Mouse (Mus musculus): ENCODE measurements at regions not wholly inside any gene's neighbourhood (a gene's known extent, or its start where the extent isn't known, plus 50 kb on each side); places are given as distances from the start of the nearest gene placed in this dataset.

DNA sequence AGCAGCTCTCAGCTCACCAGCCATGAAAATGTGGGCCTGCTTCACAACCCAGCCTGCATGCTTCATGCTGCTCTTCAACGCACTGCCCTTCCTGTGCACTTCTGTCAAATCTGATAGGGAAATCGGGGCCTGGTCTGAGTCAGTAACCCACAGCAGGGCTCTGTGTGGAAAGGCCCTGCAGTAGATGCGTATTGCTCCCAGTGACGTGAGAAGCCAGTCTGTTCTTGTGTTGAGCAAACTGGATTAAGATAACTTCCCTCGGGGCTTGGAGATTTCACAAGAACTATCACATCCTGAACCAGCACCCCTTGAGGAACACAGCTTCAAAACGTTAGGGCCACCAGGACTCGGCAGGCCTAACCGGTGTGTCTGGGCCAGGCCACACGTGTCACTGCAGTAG lies 106.5 kb upstream of the Klf14 start:
- H3K36me3 ChIP-seq (ENCODE audit: control insufficient read depth, insufficient read depth): peaks cover 100% of the 10 kb centered on the region
- peaks cover 95% of the 10 kb centered on the region for H3K79me2 ChIP-seq (ENCODE audit: control insufficient read depth, insufficient read depth)
- TF ChIP-seq FOSL1 (IDR thresholded peaks at IDR 0.05; ENCODE audit: insufficient read depth, low read length, poor library complexity, severe bottlenecking) (no peak), CTCF (IDR thresholded peaks at IDR 0.05; ENCODE audit: control insufficient read depth, insufficient read depth, insufficient read length) (no peak), CEBPB (IDR thresholded peaks at IDR 0.05; ENCODE audit: low read depth) (no peak), USF1 (IDR thresholded peaks at IDR 0.05; ENCODE audit: low read depth) (no peak)

DNA sequence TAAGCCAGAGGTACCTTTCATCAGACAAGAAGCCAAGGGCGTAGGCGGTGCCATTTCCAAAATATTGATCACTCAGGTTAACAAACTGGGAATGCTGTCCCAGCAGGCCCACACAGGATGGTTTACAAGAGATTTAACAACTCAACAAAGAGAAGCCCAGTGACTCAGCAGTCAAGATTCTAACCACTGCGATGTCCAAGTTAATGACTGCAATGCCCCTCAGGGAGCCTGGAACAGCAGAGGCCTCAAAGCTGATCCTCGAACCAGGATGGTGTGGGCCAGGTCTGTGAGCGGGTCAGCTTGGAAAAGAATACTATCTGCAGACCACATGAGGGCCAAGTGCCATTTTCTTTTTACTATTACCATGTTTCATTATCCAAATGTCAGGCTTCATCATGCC lies 108.0 kb upstream of the Klf14 start:
- no peak overlapping the region for H3ac ChIP-seq (ENCODE audit: control insufficient read depth, insufficient read length, low read depth)
- peaks cover 97% of the 10 kb centered on the region for H3K79me2 ChIP-seq (ENCODE audit: control insufficient read depth, insufficient read depth)
- H3K79me3 ChIP-seq (ENCODE audit: low read depth): peaks cover 70% of the 10 kb centered on the region
- H3K4me3 ChIP-seq (ENCODE audit: insufficient read depth, poor library complexity, severe bottlenecking): no peak overlapping the region
- peaks cover 100% of the 10 kb centered on the region for H3K36me3 ChIP-seq (ENCODE audit: control insufficient read depth, insufficient read depth)
- H3K27me3 ChIP-seq (ENCODE audit: control insufficient read depth, insufficient read depth, insufficient read length): no peaks in the 10 kb centered on the region
- TF ChIP-seq USF1 (IDR thresholded peaks at IDR 0.05; ENCODE audit: low read depth) (no peak), MYOG (IDR thresholded peaks at IDR 0.05; ENCODE audit: control insufficient read depth, extremely low read depth, insufficient read length) (no peak), MYOD1 (IDR thresholded peaks at IDR 0.05; ENCODE audit: control insufficient read depth, insufficient read length, low read depth) (no peak), CTCF (IDR thresholded peaks at IDR 0.05; ENCODE audit: control insufficient read depth, insufficient read depth, insufficient read length) (no peak), CEBPB (IDR thresholded peaks at IDR 0.05; ENCODE audit: low read depth) (no peak), MAX (IDR thresholded peaks at IDR 0.05) (no peak), FOSL1 (IDR thresholded peaks at IDR 0.05; ENCODE audit: insufficient read depth, low read length, poor library complexity, severe bottlenecking) (no peak)

More for the DNA sequence above, 106.5 kb upstream of the Klf14 start:
- H3K4me3 ChIP-seq (ENCODE audit: insufficient read depth, poor library complexity, severe bottlenecking): no peak overlapping the region
- H3K79me3 ChIP-seq (ENCODE audit: low read depth): peaks cover 58% of the 10 kb centered on the region
- no peaks in the 10 kb centered on the region for H3K27me3 ChIP-seq (ENCODE audit: control insufficient read depth, insufficient read depth, insufficient read length)
- no peak overlapping the region for H3ac ChIP-seq (ENCODE audit: control insufficient read depth, insufficient read length, low read depth)

DNA sequence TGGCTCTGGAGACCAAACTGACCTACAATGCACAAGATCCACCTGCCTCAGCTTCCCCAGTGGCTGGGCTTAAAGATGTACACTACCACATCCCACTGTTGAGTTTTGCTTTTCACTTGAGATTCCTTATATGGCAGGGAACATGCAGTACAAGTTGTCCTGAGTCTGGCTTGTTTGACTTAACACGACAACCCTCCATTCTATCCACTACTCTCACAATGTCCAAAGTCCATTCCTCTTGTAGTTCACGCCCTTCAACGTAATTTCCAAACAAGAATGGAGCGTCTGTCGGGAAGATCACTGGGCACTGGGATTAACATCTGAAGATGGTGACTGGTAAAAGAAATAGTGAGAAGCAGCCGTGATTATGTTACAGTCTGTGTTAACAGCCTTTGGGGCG lies 108.6 kb upstream of the Klf14 start:
- no peak overlapping the region for H3ac ChIP-seq (ENCODE audit: control insufficient read depth, insufficient read length, low read depth)
- peaks cover 75% of the 10 kb centered on the region for H3K79me3 ChIP-seq (ENCODE audit: low read depth)
- H3K27me3 ChIP-seq (ENCODE audit: control insufficient read depth, insufficient read depth, insufficient read length): no peaks in the 10 kb centered on the region
- peaks cover 100% of the 10 kb centered on the region for H3K79me2 ChIP-seq (ENCODE audit: control insufficient read depth, insufficient read depth)
- peaks cover 100% of the 10 kb centered on the region for H3K36me3 ChIP-seq (ENCODE audit: control insufficient read depth, insufficient read depth)
- H3K4me3 ChIP-seq (ENCODE audit: insufficient read depth, poor library complexity, severe bottlenecking): no peak overlapping the region
- TF ChIP-seq USF1 (IDR thresholded peaks at IDR 0.05; ENCODE audit: low read depth): no peak
- no peak for TF ChIP-seq CEBPB (IDR thresholded peaks at IDR 0.05; ENCODE audit: low read depth)
- TF ChIP-seq FOSL1 (IDR thresholded peaks at IDR 0.05; ENCODE audit: insufficient read depth, low read length, poor library complexity, severe bottlenecking): no peak
- no peak for TF ChIP-seq MYOG (IDR thresholded peaks at IDR 0.05; ENCODE audit: control insufficient read depth, extremely low read depth, insufficient read length)

DNA sequence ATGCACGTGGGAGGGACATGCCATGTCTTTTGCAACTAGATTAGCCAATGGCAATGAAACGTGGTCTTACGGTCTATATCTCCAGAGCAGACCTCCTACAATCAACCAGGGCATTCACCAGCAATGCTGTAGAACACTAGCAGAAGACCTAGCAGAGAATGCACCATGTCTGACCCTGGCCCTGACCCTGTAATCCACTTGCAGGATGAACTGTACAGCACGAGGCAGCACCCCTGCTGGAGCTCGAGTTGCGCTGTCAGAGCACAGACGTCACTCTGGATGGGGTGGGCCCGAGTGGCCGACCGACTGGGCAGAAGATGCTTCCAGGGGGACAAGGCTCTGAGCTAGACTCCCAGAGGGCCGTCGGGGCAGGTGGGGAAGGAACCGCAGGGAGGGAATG lies 110.4 kb upstream of the Klf14 start:
- H3K79me2 ChIP-seq (ENCODE audit: control insufficient read depth, insufficient read depth): peaks cover 100% of the 10 kb centered on the region
- no peak for TF ChIP-seq FOSL1 (IDR thresholded peaks at IDR 0.05; ENCODE audit: insufficient read depth, low read length, poor library complexity, severe bottlenecking)
- TF ChIP-seq MYOG (IDR thresholded peaks at IDR 0.05; ENCODE audit: control insufficient read depth, extremely low read depth, insufficient read length): no peak
- TF ChIP-seq USF1 (IDR thresholded peaks at IDR 0.05; ENCODE audit: low read depth): no peak
- no peak for TF ChIP-seq MYOD1 (IDR thresholded peaks at IDR 0.05; ENCODE audit: control insufficient read depth, insufficient read length, low read depth)
- TF ChIP-seq CTCF (IDR thresholded peaks at IDR 0.05; ENCODE audit: control insufficient read depth, insufficient read depth, insufficient read length): no peak
- peaks cover 100% of the 10 kb centered on the region for H3K36me3 ChIP-seq (ENCODE audit: control insufficient read depth, insufficient read depth)

DNA sequence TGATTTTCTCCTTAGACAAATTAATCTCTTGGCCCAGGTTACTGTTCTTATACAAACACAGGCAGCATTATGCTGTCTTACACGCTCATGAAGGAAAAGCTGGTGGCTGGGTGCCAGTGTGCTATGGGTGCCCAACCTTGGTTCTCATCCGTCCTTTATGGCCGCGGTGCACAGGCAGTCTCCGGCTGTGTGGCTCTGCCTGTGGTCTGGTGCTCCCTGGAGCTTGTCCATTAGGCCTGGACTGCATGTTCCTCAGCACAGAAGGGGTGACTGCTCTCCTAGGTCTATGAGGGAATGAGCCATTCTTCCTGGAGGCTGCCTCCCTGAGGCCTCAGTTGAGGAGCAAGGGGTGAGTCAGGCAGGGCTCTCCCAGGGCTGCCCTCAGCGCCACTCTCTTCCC lies 111.7 kb upstream of the Klf14 start:
- Histone ChIP-seq H3K27me3 (ENCODE audit: control insufficient read depth, insufficient read depth, insufficient read length) (no peaks in the 10 kb centered on the region), H3K4me3 (ENCODE audit: insufficient read depth, poor library complexity, severe bottlenecking) (no peak overlapping the region), H3K79me2 (ENCODE audit: control insufficient read depth, insufficient read depth) (peaks cover 100% of the 10 kb centered on the region), H3ac (ENCODE audit: control insufficient read depth, insufficient read length, low read depth) (no peak overlapping the region), H3K79me3 (ENCODE audit: low read depth) (peaks cover 97% of the 10 kb centered on the region), H3K36me3 (ENCODE audit: control insufficient read depth, insufficient read depth) (peaks cover 100% of the 10 kb centered on the region)
- TF ChIP-seq CEBPB (IDR thresholded peaks at IDR 0.05; ENCODE audit: low read depth) (no peak), FOSL1 (IDR thresholded peaks at IDR 0.05; ENCODE audit: insufficient read depth, low read length, poor library complexity, severe bottlenecking) (no peak)

More for the DNA sequence above, 110.4 kb upstream of the Klf14 start:
- Histone ChIP-seq H3ac (ENCODE audit: control insufficient read depth, insufficient read length, low read depth) (no peak overlapping the region), H3K79me3 (ENCODE audit: low read depth) (peaks cover 92% of the 10 kb centered on the region), H3K27me3 (ENCODE audit: control insufficient read depth, insufficient read depth, insufficient read length) (no peaks in the 10 kb centered on the region), H3K4me3 (ENCODE audit: insufficient read depth, poor library complexity, severe bottlenecking) (no peak overlapping the region)

DNA sequence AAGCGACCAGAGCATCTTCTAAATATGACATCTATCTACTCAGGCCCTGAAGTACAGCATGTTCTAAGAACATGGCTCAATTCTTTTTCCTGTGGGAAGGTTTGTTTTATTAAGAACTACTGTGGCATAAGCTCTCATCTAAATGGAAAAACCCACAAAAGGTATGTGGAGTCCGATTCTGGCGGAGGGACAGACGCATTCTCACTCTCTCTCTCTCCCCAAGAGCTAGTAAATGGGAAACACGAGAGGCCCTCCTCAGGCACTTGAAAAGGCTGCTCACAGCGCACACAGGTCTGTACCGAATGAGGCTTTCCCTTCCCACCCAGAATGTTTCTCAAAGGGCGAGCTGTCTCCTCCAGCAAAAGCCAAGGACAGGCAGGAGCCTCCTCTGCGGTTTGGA lies 112.1 kb upstream of the Klf14 start:
- no peak overlapping the region for H3K4me3 ChIP-seq (ENCODE audit: insufficient read depth, poor library complexity, severe bottlenecking)
- TF ChIP-seq MYOG (IDR thresholded peaks at IDR 0.05; ENCODE audit: control insufficient read depth, extremely low read depth, insufficient read length): no peak
- H3K36me3 ChIP-seq (ENCODE audit: control insufficient read depth, insufficient read depth): peaks cover 100% of the 10 kb centered on the region
- H3K79me3 ChIP-seq (ENCODE audit: low read depth): peaks cover 98% of the 10 kb centered on the region
- H3K79me2 ChIP-seq (ENCODE audit: control insufficient read depth, insufficient read depth): peaks cover 100% of the 10 kb centered on the region
- no peaks in the 10 kb centered on the region for H3K27me3 ChIP-seq (ENCODE audit: control insufficient read depth, insufficient read depth, insufficient read length)
- no peak overlapping the region for H3ac ChIP-seq (ENCODE audit: control insufficient read depth, insufficient read length, low read depth)

Data from C2C12 (cell line).